Mouse (Mus musculus): ENCODE results near the gene Golga7b. TPM values are rescaled to one million over a fixed set of nuclear protein-coding genes. Genes with fewer than 3 reads are reported as not detected.
A peak's percentile ranks its signal among the peaks of the same experiment; 100 is the strongest.

The Golga7b gene
- polyA plus RNA-seq, 1 experiment, result 90.4 TPM

DNA sequence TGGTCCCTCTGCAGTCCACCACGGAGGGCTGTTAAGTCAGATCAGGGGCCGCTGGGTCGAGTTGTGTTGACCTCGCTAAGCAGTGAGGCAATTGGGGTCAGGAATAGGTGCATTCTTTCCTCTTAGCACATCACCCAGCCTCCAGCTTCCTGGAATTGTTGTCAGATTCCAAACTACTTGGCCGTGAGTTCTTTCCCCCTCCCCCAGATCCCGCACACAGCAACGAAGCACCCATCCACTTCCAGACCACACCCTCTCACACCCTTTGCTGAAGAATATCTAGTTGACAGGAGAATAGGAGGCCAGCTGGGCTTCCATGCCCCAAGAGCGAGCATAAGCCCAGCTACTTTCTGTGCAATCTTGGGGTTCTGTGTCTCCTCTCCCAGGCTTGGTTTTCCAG lies 35.4 kb upstream of the Golga7b start:
- H3K4me3 ChIP-seq (replicated peaks; ENCODE audit: insufficient read depth, low read depth, low read length), result no peak overlapping the region
- H3K4me1 ChIP-seq (ENCODE audit: control insufficient read depth, insufficient read depth, low read length), result no peaks in the 10 kb centered on the region; the same call in 1 of the 2 replicates
- no peak for TF ChIP-seq POLR2A (IDR thresholded peaks at IDR 0.05; ENCODE audit: borderline replicate concordance, insufficient read depth, low read length)
- TF ChIP-seq CTCF (IDR thresholded peaks at IDR 0.05; ENCODE audit: borderline replicate concordance, insufficient read depth, low read depth, low read length), result no peak
- H3K27me3 ChIP-seq (ENCODE audit: control insufficient read depth, insufficient read depth, low read length), result no peaks in the 10 kb centered on the region
- WGBS, result 77% methylated on average over 8 of the region's 8 CpGs
- no peak overlapping the region for H3K27ac ChIP-seq (ENCODE audit: insufficient read depth, low read length)
- no peak for DNase-seq

GRCm38 (mm10) chr19:42214601-42215000 lies 32.8 kb upstream of the Golga7b start:
- no peak for DNase-seq
- no peak overlapping the region for H3K27ac ChIP-seq (ENCODE audit: insufficient read depth, low read length)
- no peaks in the 10 kb centered on the region for H3K27me3 ChIP-seq (ENCODE audit: control insufficient read depth, insufficient read depth, low read length)
- 94% methylated on average over 2 of the region's 2 CpGs for WGBS
- TF ChIP-seq CTCF (IDR thresholded peaks at IDR 0.05; ENCODE audit: borderline replicate concordance, insufficient read depth, low read depth, low read length), result no peak
- H3K4me1 ChIP-seq (ENCODE audit: control insufficient read depth, insufficient read depth, low read length), result peaks cover 3% of the 10 kb centered on the region
- H3K4me3 ChIP-seq (replicated peaks; ENCODE audit: insufficient read depth, low read depth, low read length), result no peak overlapping the region

GRCm38 (mm10) chr19:42216699-42217373 lies 30.5 kb upstream of the Golga7b start:
- Histone ChIP-seq H3K4me3 (replicated peaks; ENCODE audit: insufficient read depth, low read depth, low read length) (no peak overlapping the region), H3K27ac (ENCODE audit: insufficient read depth, low read length) (no peak overlapping the region), H3K27me3 (ENCODE audit: control insufficient read depth, insufficient read depth, low read length) (no peaks in the 10 kb centered on the region), H3K4me1 (ENCODE audit: control insufficient read depth, insufficient read depth, low read length) (peaks cover 3% of the 10 kb centered on the region; the same call in 1 of the 2 replicates)
- 61% methylated on average over 7 of the region's 7 CpGs for WGBS
- no peak for TF ChIP-seq CTCF (IDR thresholded peaks at IDR 0.05; ENCODE audit: borderline replicate concordance, insufficient read depth, low read depth, low read length)
- TF ChIP-seq POLR2A (IDR thresholded peaks at IDR 0.05; ENCODE audit: borderline replicate concordance, insufficient read depth, low read length), result no peak
- peak; percentile 40 to 42 for DNase-seq

DNA sequence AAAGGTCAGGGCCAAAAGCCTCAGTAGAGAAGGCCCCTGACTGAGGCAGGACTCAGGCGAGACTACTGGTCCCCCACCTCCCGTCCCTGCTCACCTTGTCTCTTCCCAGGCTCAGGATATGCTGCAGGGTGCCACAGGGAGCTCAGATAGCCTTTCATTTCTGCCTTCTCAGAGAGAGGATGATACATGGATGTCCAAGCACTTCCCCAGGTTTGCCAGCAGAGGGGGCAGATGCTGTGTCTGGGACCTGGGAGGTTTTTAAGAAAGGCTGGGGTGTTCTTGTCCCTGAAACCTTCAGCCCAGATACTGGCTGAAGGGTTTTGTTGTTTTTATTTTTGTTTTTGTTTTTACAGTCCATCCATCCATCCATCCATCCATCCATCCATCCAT lies 30.0 kb upstream of the Golga7b start:
- DNase-seq, result peak; percentile 79 to 82
- no peak overlapping the region for H3K27ac ChIP-seq (ENCODE audit: insufficient read depth, low read length)
- TF ChIP-seq CTCF (IDR thresholded peaks at IDR 0.05; ENCODE audit: borderline replicate concordance, insufficient read depth, low read depth, low read length) (peak; percentile 93), POLR2A (IDR thresholded peaks at IDR 0.05; ENCODE audit: borderline replicate concordance, insufficient read depth, low read length) (no peak)
- WGBS, result 8% methylated on average over 2 of the region's 2 CpGs
- H3K4me3 ChIP-seq (replicated peaks; ENCODE audit: insufficient read depth, low read depth, low read length), result no peak overlapping the region
- H3K27me3 ChIP-seq (ENCODE audit: control insufficient read depth, insufficient read depth, low read length), result no peaks in the 10 kb centered on the region
- peaks cover 3% of the 10 kb centered on the region; the same call in 1 of the 2 replicates for H3K4me1 ChIP-seq (ENCODE audit: control insufficient read depth, insufficient read depth, low read length)

GRCm38 (mm10) chr19:42226451-42226850 lies 20.9 kb upstream of the Golga7b start:
- peaks cover 10% of the 10 kb centered on the region for H3K4me1 ChIP-seq (ENCODE audit: control insufficient read depth, insufficient read depth, low read length)
- no peak overlapping the region for H3K4me3 ChIP-seq (replicated peaks; ENCODE audit: insufficient read depth, low read depth, low read length)
- WGBS, result 92% methylated on average over 10 of the region's 10 CpGs
- H3K27me3 ChIP-seq (ENCODE audit: control insufficient read depth, insufficient read depth, low read length), result no peaks in the 10 kb centered on the region
- DNase-seq, result no peak
- H3K27ac ChIP-seq (ENCODE audit: insufficient read depth, low read length), result no peak overlapping the region
- no peak for TF ChIP-seq POLR2A (IDR thresholded peaks at IDR 0.05; ENCODE audit: borderline replicate concordance, insufficient read depth, low read length)
- no peak for TF ChIP-seq CTCF (IDR thresholded peaks at IDR 0.05; ENCODE audit: borderline replicate concordance, insufficient read depth, low read depth, low read length)

- WGBS, result 94% methylated on average over 17 of the region's 17 CpGs
- Histone ChIP-seq H3K4me3 (replicated peaks; ENCODE audit: insufficient read depth, low read depth, low read length) (no peak overlapping the region), H3K4me1 (ENCODE audit: control insufficient read depth, insufficient read depth, low read length) (peaks cover 10% of the 10 kb centered on the region), H3K27me3 (ENCODE audit: control insufficient read depth, insufficient read depth, low read length) (no peaks in the 10 kb centered on the region), H3K27ac (ENCODE audit: insufficient read depth, low read length) (no peak overlapping the region)
- DNase-seq, result no peak
- TF ChIP-seq POLR2A (IDR thresholded peaks at IDR 0.05; ENCODE audit: borderline replicate concordance, insufficient read depth, low read length), result no peak
- no peak for TF ChIP-seq CTCF (IDR thresholded peaks at IDR 0.05; ENCODE audit: borderline replicate concordance, insufficient read depth, low read depth, low read length)
Observed at GRCm38 (mm10) chr19:42229499-42230287, 17.7 kb upstream of the Golga7b start.

GRCm38 (mm10) chr19:42230288-42230568 lies 17.1 kb upstream of the Golga7b start:
- H3K27me3 ChIP-seq (ENCODE audit: control insufficient read depth, insufficient read depth, low read length), result no peaks in the 10 kb centered on the region
- DNase-seq, result no peak
- no peak overlapping the region for H3K27ac ChIP-seq (ENCODE audit: insufficient read depth, low read length)
- H3K4me1 ChIP-seq (ENCODE audit: control insufficient read depth, insufficient read depth, low read length), result peaks cover 10% of the 10 kb centered on the region
- H3K4me3 ChIP-seq (replicated peaks; ENCODE audit: insufficient read depth, low read depth, low read length), result no peak overlapping the region
- TF ChIP-seq CTCF (IDR thresholded peaks at IDR 0.05; ENCODE audit: borderline replicate concordance, insufficient read depth, low read depth, low read length) (no peak), POLR2A (IDR thresholded peaks at IDR 0.05; ENCODE audit: borderline replicate concordance, insufficient read depth, low read length) (no peak)
- 82% methylated on average over 5 of the region's 5 CpGs for WGBS

DNA sequence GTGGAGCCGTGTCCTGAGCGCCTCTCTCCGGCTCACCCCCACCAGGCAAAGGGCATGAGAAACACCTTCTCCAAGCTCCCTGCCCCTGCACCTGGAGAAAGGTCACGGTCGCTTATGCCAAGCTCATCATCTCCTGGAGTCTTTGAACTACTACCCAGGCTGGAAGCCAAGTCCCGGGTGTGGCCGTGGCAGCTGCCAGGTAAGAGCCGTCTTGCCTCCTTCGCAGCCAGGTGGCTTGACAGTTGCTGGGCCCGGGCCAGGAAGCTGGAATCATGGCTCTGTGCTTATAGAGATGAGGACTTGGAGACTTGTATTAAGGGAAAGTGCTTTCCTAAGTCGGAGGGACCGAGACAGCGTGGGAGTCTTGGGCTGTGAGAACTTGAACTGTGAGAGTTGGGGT lies 16.4 kb upstream of the Golga7b start:
- H3K4me3 ChIP-seq (replicated peaks; ENCODE audit: insufficient read depth, low read depth, low read length), result no peak overlapping the region
- WGBS, result 21% methylated on average over 13 of the region's 13 CpGs

More for the DNA sequence above, 16.4 kb upstream of the Golga7b start:
- peak; percentile 59 to 71 for DNase-seq
- Histone ChIP-seq H3K27ac (ENCODE audit: insufficient read depth, low read length) (no peak overlapping the region), H3K27me3 (ENCODE audit: control insufficient read depth, insufficient read depth, low read length) (no peaks in the 10 kb centered on the region), H3K4me1 (ENCODE audit: control insufficient read depth, insufficient read depth, low read length) (peaks cover 10% of the 10 kb centered on the region)
- no peak for TF ChIP-seq CTCF (IDR thresholded peaks at IDR 0.05; ENCODE audit: borderline replicate concordance, insufficient read depth, low read depth, low read length)
- no peak for TF ChIP-seq POLR2A (IDR thresholded peaks at IDR 0.05; ENCODE audit: borderline replicate concordance, insufficient read depth, low read length)
